Mouse (Mus musculus) neutrophil, adult 65 days (primary cell): ENCODE results near the gene Gm45837. TPM values are rescaled to one million over a fixed set of nuclear protein-coding genes. Genes with fewer than 3 reads are reported as not detected.

Source experiments
- total RNA-seq: library from RNA; stranded (reverse); gene quantifications from 2 replicates; pipeline ENCODE4 v1.2.4, GENCODE M21; 2023

Gene Gm45837
- total RNA-seq: 64.5 and 75.3 TPM in 2 replicates

GRCm38 (mm10) chr7:101410267-101410936, at the start of gene Gm45837:
Gm45837 (plus strand) TSS chr7:101410886.

GRCm38 (mm10) chr7:101421529-101421928, 10.8 kb downstream of the Gm45837 start, which contains the start of gene Pde2a:
Pde2a (plus strand) TSS chr7:101421691.

Other genes with a start within 250 kb of the Gm45837 start
- gene Atg16l2, start 108.6 kb upstream of the Gm45837 start, total RNA-seq: 143 and 211 TPM in 2 replicates
- 3.7 and 5.4 TPM in 2 replicates for gene Stard10, start 93.8 kb upstream of the Gm45837 start, total RNA-seq
- 417 and 613 TPM in 2 replicates for gene Arap1, start 62.8 kb upstream of the Gm45837 start, total RNA-seq
- gene Pde2a, start 10.8 kb downstream of the Gm45837 start, total RNA-seq: 223 and 258 TPM in 2 replicates
- gene Art2b, start 174.7 kb downstream of the Gm45837 start, total RNA-seq: not detected in 2 replicates